Mouse (Mus musculus) liver (tissue): ENCODE measurements at regions not wholly inside any gene's neighbourhood (a gene's known extent, or its start where the extent isn't known, plus 50 kb on each side); places are given as distances from the start of the nearest gene placed in this dataset.
"Not testable (repeated sequence)": the region's sequence is repeated elsewhere in the genome, so short reads cannot be mapped to it uniquely, and the experiment has no call there.

Experiments used
- DNase-seq: peaks from one replicate; pipeline ENCODE4 v3.0.0-alpha.2; 2020; ENCODE audit warnings: mixed read lengths

DNA sequence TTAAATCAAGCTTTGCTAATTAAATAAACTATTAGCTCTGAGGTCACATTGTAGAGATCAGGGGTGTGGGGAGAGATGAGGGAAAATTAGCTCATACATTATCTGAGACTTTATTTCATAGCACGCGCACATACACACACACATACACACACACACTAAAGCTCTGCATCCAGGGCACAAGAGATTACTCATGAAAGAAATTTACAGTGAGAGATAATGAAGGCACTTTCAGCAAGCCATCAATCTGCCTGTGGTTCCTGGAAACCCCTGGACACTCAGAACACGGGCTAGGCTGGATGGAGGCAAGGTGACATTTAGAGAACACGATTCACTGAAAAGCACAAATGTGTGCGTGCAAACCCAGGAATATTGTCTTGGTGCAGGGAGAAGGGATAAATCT, 60.2 kb downstream of the Scg2 start:
- DNase-seq: no peak

DNA sequence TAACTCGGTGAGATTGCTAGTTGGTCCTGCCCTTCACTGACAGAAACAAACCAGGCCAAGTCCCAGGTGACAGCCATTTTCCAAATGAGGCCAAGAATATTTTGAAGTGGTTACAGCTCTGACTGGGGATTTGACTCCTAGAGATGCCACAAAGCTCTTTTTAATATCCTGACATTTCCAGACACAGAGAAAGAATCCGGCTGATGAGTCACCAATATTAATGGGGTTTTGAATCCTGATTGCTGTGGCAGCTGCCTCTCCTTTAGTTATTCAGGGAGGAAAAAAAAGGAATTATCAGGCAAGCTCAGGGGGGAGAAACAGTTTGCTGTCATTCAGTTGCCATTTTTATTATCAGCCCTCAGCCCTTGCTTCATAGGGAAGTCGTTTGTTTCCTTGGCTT, 65.1 kb downstream of the Scg2 start:
- DNase-seq: no peak

DNA sequence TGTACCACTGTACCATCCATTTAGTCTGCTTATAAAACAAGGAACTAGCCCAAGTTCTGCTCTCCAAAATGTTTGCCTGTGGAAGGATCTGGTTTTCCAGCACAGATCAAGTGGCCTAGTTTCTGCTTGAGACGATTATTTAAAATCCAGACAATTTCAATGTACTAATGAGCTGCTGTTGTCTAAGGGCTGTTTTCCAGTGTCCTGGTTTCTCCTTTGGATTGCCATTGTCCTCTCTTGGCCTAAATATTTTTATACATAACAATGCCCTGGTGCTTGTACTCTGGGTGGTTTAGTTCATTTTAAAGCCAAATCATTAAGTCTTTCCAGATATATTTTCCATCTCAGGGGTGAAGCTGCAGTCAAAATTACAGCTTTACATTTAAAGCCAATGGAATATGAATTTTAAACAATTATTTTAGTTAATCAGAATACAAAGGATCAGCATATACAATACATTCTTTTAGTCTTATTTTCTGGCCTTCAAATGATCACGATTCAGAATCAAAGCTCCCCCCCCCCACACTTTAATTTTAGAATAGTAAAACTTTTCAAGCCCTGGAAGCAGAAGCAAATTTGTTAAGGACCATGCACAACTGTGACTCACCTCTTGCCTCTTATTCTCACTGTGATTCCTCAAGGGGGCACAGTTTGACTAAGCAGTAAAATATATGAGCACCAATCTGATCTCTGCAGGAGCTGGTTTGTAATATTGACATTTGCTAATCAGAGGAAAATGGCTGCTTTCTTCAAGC, 82.5 kb downstream of the Scg2 start:
- DNase-seq: no peak

DNA sequence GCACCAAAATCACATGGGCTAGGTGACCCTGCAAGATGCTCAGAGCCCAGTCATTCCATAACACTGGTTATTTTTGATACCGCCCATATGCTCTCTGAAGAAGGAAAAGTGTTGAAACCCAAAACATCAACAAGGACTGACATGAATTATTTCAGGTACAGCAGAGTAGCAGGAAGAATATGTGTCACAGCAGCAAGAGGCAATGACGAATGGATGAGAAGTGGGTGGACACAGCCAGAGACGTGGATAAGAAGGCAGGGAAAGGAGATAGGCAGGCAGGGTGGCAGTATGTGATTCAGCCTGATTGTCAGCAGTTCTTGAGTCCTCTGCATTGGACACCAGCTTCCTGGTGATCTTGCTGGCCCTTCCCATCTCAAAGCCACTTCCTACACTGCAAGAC, 93.4 kb downstream of the Scg2 start:
- no peak for DNase-seq

DNA sequence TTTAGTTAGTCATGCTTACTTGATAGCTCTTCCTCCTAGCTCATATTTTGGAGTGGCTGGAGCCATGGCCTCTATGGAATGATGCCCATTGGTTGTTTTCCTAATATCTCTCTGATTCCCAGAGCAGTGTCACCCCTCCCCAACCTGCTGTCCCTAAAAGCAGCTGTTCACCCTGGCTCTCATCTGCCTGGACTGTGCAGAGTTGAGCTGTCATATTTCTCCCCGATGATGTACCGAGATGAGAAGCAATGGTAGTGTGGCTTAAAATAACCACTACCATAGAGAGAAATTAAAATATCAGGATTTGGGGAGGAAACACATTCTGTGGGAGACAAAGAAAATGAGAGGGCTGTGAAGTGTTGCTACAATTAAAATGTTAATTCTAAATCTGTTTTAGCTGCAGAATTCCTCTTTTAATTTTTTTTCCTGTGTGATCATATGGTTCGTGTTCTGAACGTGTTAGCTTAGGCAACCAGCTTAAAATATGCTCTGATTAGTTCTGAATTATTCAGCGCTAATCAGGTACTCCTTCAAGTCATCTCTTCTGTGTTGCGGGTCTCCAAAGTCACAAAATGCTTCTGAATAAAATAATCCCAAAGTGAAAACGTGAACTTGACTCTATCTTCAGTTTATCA, 104.3 kb downstream of the Scg2 start:
- no peak for DNase-seq

DNA sequence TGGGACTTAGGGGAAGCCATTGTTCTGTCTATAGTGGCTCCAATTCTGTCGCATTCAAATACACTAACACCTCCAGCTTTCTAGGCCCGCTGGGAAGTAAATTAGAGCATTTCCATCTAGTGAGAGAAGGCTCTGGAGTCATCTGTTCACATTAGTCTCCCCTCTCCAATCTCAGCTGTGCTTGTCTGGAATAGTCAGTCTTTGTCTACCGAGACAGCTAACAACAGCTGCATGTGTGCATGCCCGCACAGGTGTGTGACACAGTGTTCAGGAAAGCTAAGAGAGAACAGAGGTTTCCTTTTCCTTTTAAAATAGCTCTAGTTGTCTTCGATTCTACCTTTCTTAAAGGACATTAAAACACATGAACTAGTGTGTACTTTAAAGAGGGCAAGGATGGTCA, 122.7 kb downstream of the Scg2 start:
- DNase-seq: no peak

DNA sequence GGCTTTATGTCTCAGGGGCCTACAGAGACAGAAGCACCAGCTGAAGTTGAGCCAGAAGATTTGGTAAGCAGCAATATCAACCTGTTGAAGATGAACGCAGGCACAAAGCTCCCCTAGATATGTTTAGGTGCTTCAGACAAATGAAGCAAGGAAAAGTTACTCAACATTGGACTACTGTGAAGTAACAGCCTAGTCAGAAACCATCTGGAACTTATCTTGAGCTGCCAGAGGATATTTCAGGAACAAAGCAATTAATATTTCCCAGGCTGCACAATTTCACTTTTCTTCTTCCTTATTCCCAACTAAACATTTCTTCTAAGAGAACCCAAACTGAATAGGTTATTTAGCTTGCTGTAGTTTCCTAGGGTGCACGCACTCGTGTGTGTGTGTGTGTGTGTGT, 125.1 kb downstream of the Scg2 start:
- no peak for DNase-seq

DNA sequence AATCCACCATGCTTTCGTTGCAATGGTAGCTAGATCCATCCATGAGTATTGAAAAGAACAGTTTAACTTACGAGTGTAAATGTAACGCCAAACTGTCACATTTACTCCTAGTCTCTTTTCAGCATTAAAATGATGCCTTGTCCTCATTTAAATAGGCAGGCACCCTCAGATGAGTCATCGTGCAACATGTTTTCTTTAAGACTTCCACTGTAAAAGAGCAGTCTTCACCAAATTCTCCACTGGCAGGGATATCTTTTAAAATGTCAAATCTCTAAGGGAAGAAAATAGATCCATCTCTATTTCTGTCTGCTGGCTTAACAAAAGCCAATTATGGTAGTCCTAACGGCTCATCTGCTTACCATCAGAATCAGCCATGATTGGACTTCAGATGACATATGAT, 127.8 kb downstream of the Scg2 start:
- no peak for DNase-seq

DNA sequence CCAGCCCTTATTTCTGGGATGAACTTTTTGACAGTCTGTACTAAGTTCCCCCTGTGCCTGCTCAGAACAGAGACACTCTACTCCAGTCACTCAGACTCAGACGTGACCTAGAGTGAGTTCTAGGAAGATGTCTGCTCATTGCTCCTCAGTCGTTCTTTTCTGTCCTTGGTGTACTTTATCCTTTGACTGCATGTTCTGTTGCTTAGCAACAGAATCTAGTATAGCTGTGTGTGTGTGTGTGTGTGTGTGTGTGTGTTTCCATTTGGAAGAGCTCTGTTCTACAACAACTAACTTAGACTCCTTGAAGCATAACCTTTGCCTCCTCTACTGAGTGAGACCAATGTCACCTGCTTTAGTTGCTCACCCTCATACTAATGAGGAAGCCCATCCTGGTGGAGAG, 136.3 kb downstream of the Scg2 start:
- no peak for DNase-seq

DNA sequence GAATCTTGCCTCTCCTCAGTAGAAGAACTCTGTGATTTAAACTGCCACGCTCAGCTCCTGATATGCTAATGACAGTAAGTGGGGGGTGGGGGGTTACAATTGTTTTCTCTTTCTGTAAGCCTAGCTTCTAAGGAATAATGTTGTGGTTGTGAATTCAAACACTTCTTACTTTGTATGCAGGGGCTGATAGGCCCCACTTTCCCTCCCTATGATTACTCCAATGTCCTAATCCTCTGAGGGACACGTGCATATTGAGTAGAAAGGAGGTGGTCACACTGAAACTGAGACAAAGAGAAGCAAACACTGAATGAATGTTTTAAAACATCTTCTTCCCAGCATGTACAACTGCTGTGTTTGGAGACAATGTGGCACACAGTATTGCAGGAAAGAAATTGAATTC, 140.3 kb downstream of the Scg2 start:
- DNase-seq: no peak

DNA sequence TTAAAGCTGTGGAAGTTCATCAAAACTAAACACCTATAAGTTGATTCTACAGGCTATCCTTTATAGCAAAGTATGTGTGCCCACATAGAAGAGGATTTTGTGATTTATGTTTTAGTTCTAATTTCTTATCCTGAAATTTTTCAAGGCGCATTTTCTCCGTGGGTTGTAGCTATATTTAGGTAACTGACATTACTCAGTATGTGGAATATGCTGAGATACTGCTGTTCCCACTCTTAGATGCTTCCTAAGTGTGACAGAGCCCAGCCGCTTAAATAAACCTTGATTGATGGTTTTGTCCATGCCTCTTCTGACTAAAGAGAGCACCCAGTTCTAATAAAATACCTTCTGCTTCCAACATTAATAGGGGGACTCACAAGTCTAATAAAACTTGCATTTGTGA, 180.2 kb downstream of the Scg2 start:
- DNase-seq: no peak

DNA sequence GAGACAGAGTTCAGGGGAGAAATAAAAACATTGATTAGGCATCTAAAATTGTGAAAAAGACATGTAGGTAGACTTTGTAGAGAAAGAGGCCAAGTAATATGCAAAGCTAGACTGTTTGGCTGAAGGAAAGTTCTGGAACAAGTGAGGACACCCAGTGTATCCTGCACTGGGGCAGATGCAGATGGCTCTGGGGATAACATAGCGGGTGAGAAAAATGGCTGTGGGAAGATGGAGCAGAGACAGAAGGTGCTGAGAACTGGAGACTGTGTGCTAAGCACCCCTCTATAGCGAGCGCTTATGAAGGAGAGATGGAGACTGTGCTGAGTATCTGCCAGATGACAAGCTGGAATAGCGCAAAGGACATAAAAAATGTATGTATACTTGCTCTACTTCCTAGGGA, 226.9 kb downstream of the Scg2 start:
- no peak for DNase-seq

DNA sequence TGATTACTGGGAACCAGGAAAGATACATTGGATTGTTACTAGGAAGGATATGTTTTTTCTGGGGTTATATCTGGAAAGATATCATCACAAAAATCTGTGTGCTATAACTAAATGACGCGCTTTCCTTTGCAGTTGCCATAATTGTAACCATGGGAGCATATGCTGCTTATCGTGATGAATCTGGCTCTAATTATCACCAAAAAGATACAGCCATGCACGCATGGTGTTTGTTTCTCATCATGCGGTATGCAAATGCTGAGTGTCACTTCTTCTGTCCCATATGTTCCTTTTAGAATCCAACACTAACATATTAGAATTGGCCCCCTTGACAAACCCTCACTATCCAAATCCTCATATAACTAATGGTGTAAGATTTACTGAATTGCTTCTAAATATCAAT, 227.4 kb downstream of the Scg2 start:
- DNase-seq: no peak

DNA sequence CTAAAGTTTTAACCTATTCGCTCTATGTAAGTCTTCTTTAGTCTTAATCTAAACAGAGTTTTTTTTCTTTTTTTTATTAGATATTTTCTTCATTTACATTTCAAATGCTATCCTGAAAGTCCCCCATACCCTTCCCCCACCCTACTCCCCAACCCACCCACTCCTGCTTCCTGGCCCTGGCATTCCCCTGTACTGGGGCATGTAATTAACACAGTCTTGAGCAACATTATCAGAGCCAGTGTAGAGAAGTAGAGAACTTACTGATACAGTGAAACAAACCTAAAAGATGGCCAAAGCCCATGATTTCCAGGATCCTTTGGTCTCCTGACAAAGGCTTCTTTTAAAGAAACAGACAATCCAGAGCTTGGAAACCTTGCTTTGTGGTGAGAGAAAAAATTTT, 227.9 kb downstream of the Scg2 start:
- DNase-seq: not testable (repeated sequence)

DNA sequence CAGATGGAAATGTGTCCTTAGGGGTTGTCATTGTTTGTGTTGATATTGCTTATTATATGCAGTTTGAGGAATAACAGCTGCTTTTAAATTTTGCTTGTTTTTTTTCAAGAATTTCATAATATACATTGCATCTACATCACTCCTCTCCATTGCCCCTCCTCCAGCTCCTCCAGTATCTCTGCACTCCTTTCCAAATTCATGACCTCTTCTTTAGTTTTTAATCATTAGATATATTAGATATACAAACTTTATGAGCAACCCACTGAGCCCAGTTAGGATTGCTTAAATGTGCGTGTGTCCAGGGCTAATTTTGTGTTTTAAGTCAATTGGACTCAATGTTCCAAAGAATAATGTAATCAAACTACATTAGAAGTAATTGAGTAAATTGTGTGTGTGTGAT, 232.7 kb downstream of the Scg2 start:
- no peak for DNase-seq

DNA sequence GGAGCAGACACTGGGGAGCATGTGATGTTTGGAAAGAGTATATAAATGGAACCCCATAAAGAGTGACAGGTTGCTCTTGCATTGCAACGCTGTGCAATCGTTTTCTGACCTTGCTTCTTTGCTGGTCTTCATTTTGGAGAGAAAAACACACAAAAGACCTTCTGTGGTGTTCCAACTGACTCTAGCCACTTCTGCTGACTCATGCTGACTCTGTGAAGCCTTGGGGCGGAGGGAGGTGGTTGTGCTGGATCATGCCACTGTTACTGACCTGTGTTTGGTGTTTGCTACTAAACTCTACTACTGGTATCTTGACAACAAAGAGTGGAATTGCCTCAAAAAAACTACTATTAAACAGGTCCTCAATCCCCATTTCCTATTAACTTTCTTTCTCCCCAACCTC, 242.2 kb downstream of the Scg2 start:
- DNase-seq: peak; percentile 12

DNA sequence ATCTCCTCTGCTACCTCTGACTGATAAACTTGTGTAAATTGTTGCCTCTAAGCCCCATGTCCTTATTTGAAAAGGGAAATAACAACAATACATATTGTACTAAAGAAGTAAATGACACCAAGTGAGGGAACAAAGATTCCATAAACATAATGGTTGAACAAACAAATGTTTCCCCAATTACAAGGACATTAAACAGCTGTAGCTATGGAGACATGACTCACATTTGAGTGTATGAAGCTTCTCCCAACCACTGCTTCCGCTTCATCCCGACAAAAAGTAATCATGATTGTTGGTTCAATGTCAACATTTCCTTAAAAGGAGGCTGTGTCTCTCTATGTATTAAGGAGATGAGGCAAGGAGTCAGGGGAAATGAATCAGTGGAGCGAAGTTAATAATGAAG, 248.9 kb downstream of the Scg2 start:
- no peak for DNase-seq

DNA sequence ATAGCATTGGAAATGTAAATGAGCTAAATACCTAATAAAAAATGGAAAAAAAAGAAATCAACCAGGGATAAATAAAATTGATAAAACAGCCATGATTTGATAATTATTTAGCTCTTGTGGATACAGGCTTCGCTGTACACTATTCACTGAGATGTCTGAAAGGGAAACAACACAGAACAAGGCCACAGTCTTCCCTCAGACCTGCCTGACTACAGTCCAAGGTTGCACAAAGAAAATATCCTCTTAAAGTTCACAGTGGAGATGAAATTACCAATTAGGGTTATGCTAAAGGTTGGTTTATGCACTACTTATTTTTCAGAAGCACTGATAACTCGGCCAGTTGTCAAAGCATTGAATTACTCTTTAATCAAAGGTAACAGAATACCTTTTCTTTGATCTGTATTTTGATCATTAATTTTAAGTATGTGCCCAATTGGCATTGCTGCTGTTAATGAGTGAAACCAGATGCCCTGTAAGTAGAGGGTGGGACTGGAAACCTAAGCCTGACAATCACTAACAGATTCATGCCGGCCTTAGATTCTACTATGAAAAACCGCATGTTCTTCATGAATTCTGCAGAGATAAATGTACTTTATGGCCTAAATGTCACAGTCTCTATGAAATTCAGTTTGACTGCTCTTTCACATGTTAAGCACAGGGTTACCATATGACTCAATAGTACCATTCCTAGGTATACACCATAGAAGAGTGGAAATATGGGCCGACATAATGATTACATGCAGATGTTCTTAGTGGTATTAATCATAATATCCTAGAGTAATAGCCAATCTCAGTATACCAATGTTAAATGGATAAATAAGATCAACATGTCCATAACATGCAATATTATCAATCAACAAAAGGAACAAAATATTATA, 256.1 kb downstream of the Scg2 start:
- no peak for DNase-seq

DNA sequence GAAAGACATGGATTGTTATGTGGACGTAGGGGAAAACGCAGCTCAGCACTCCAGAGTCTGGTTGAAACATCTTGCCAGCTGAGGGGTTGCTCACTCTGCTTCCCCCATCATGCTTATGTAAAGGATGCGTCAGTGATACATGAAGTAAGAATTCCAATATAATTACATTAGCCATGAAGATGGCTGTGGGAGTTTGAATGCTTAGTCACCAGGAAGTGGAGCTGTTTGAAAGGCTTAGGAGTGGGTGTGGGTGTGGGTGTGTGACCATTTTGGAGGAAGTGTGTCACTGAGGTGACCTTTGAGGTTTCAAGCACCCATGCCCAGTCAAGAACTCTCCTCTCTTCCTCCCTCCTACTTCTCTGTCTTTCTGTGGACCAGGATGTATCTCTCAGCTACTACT, 295.8 kb downstream of the Scg2 start:
- DNase-seq: no peak
